Mouse (Mus musculus): ENCODE measurements around the gene Hmgcl.

- TF ChIP-seq POLR2A (IDR thresholded peaks at IDR 0.05; ENCODE audit: low read depth, low read length): no peak
- no peak for TF ChIP-seq CTCF (IDR thresholded peaks at IDR 0.05; ENCODE audit: extremely low read depth, insufficient read length, insufficient replicate concordance, low read depth, low read length)
Measured at GRCm38 (mm10) chr4:136006821-136007220, 60.6 kb downstream of the Hmgcl start.
